ENCODE assay signal across 18 mouse cellular contexts in genomic region chrX:14279312-14279711, GRCm38 (mm10).
"Had no signal": no experiment of that assay in that cellular context is flagged by ENCODE, and none has a peak within 500 bp of the region (broad histone marks: within the 10 kb centered on the region; RNA-seq: fewer than 3 reads in every experiment).

No protein-coding gene starts in this region.

- H3K4me2 ChIP-seq: lung, embryonic 14.5 days; midbrain, embryonic 13.5 days; midbrain, embryonic 15.5 days; neural tube, embryonic 13.5 days; neural tube, embryonic 15.5 days had no signal

- H3K9me3 ChIP-seq: midbrain, embryonic 10.5 days; midbrain, embryonic 13.5 days; midbrain, embryonic 15.5 days; neural tube, embryonic 13.5 days; neural tube, embryonic 15.5 days had no signal

- ATAC-seq: midbrain, embryonic 13.5 days; midbrain, embryonic 15.5 days had no signal

- H3K4me1 ChIP-seq: midbrain, embryonic 10.5 days; midbrain, embryonic 13.5 days; midbrain, embryonic 15.5 days; neural tube, embryonic 13.5 days; neural tube, embryonic 15.5 days had no signal

- DNase-seq: lung, adult 18-20 months; lung, embryonic 14.5 days; lung, postnatal 10 days; lung, postnatal 4 days; retina, postnatal 1 day; right cerebral cortex, adult 18-20 months; right cerebral cortex, postnatal 25 days; right cerebral cortex, postnatal 4 days; spleen, adult 18-20 months; thymus, adult 18-20 months; thymus, postnatal 14 days; thymus, postnatal 36 days had no signal

- H3K9ac ChIP-seq: lung, embryonic 14.5 days; midbrain, embryonic 13.5 days; midbrain, embryonic 15.5 days; neural tube, embryonic 13.5 days; neural tube, embryonic 15.5 days had no signal

- H3K27ac ChIP-seq: midbrain, embryonic 10.5 days; midbrain, embryonic 13.5 days; midbrain, embryonic 15.5 days; neural tube, embryonic 13.5 days; neural tube, embryonic 15.5 days had no signal

- H3K4me3 ChIP-seq: midbrain, embryonic 10.5 days; midbrain, embryonic 13.5 days; midbrain, embryonic 15.5 days; myocyte; neural tube, embryonic 13.5 days; neural tube, embryonic 15.5 days had no signal

- H3K27me3 ChIP-seq: midbrain, embryonic 13.5 days; midbrain, embryonic 15.5 days; neural tube, embryonic 13.5 days; neural tube, embryonic 15.5 days had no signal

- H3K36me3 ChIP-seq: midbrain, embryonic 10.5 days; midbrain, embryonic 13.5 days; midbrain, embryonic 15.5 days; neural tube, embryonic 13.5 days; neural tube, embryonic 15.5 days had no signal
